Mouse (Mus musculus) mature B cell (primary cell): ENCODE measurements around the gene Cnn3.

Experiments
- in situ Hi-C: fragments of 300-500 bp; cut with MboI; formaldehyde crosslinking; loops from 2 replicates; pipeline ENCODE4 v1.14.3; 2019

Gene Cnn3

DNA sequence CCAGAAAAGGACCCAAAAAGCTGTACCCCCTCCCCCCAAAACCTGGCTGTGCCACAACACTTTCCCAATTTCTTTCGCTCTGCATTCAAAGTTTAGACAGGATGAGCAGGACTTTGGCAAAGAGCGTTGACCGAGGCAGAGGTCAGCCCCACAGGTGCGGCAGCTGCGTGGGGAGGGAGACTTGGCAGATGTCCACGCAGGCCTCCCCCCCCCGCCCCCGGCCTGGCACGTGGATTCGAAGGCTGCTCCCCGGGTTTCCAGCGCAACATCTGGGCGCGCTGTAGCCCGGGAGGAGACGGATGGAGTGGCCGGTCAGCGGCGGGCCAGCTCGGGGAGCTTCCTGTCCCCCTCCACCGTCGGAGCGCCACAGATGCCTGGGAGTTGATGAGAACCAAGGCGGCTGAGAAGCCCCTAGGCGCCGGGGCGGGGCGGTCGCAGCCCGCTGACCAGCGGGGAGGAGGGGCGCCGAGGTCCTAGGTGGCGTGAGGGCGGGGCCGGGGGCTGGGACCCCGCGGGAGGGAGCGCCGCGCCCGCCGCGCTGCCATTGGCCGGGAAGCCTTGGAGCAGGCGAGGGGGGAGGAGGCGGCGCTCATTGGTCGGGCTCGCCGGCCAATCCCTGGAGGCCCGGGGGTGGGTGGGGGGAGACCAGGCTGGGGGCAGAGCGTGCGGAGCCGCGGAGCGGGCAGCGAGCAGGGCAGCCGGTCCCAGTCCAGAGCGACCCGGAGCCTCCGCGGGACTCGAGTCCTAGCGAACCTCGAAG is at the start of gene Cnn3:
TSS of gene Cnn3 (plus strand) at position 637 of the 760 bp plus-strand sequence.
- in situ Hi-C loops: no loop called here

- in situ Hi-C loops: no loop called here
These were observed 47.3 kb upstream of the Cnn3 start for GRCm38 (mm10) chr3:121378708-121379612.

GRCm38 (mm10) chr3:121379699-121380098 is 46.6 kb upstream of the Cnn3 start:
- in situ Hi-C loops: no loop called here

DNA sequence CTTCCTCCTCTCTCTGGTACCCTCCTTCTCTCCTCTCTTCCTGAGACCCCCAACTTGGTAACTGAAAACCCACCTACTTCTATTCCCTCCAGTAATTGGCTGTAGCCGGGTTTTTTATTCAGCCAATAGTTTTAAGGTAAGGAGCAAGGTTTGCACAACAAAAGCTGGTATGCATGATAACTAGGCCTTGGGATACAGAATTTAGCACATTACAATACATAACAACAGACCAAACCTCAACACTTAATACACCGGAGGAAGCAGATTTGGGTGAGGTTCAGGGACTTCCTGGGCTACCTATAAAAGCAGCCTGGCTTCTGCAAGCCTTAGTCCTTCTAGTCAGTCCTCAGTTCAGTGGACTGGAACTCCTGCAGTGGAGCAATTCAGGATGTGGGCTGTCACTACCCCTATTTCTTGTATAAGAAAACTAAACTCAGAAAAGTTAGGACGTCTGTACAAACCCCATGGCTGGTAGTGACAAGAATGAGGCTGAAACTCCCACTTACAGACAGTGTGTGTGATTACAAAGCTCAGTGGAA is 38.8 kb upstream of the Cnn3 start:
- in situ Hi-C loops: no loop called here

GRCm38 (mm10) chr3:121389366-121389765 is 36.9 kb upstream of the Cnn3 start:
- in situ Hi-C loops: no loop called here

GRCm38 (mm10) chr3:121389860-121390530 is 36.3 kb upstream of the Cnn3 start:
- in situ Hi-C loops: no loop called here

DNA sequence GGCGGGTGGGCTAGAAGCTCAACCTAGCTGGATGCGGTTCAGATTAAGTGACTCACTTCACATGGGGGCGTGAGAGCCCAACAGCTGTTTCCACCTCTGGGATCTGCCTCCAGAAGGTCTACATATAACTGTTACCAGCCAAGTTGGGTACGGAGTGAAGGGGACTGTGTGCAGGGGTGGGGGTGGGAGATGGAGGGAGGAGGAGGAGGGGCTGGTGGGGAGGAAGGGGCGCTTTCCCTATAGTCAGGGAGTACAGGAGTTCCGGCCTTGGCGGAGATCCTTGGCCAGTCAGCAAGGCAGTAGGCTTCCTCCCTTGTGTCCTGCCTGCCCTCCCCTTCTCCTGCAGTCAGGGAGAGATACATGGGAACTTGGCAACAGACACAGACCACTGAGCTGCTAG is 35.6 kb upstream of the Cnn3 start:
- in situ Hi-C loops: no loop called here

DNA sequence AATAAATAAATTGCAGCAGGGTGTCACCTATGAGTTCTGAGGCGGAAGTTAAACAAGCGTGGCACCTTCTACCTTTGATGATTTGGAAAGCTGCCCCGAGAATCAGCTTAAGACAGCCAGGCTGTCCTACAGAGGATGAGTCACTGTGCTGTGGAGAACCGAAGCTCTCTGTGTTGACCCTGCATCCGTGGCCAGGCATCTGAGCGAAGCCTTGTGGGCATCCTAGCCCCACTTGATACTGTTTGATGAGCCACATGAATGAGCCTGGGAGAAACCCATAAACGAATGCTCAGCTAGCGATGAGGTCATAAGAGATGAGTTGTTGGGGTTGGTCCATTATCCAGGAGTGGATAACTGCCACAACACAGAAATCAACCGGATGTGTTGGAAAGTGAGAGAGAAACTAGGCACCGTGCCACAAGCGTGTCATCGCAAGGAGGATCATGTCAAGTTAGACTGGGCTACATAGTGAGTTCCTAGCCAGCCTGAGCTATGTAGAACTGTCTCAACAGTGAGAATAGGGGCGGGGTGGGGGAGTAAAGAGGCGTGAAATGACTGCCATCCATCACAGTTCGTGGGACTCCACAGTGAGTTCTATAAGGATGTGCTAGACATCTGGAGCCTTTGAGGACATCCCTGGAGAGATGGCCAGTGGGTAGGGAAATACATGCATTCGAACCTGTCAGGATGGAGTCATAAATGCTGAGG is 30.6 kb upstream of the Cnn3 start:
- in situ Hi-C loops: no loop called here

- in situ Hi-C loops: no loop called here
These were observed 29.7 kb upstream of the Cnn3 start for GRCm38 (mm10) chr3:121396561-121396960.

DNA sequence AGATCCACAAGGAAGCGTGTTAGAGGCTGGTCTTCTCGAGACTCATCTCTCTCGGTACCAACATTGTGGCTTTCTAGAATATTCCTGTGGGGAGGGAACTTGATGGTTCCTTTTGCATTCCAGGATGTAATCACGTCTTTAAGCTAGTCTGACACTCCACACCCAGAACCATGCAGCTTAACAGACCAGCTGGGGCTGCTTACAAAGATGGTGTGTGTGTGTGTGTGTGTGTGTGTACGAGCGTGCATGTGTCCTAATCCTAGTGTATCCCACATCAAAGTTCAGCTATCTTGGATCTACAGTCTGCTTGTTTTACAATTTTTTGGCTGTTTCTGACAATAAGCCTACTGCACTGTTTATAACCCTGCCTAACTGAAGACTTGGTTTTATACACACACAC is 29.3 kb upstream of the Cnn3 start:
- in situ Hi-C loops: no loop called here

DNA sequence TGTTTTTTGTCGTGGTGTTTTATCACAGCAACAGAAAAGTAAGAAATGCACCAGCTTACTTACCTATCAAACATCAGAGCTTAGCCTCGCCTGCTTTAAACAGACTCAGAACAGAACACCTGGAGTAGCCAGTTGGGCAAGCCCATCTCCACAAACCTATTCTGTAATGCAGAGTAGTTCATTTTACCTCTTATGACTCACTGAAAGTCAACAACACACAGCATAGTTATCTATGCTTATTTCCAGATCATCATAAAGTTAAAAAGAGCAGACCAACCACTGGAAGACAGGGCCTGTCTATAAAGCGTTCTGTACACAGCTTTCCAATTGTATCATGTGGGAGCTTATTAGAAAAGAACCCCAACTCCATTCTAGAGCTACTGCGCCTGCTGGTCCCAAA is 24.9 kb upstream of the Cnn3 start:
- in situ Hi-C loops: no loop called here

DNA sequence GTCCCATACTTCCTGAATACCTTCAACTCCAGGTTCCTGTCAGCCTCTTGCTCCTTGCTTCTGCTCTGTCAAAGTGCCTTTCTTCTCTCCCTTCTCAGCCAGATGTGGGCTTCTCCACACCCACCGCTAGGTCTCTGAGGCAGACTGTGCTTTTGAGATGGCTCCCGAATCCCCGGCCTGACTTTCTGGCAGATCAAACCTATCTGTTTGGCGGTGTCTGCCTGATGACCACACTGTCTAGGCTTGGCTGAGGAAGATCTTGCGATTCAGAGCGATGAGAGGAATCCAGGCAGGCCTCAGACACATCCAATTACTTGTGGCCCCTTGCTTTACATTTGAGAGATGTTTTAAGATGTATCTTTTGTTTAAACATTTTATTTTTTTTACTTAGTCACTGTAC is 24.2 kb upstream of the Cnn3 start:
- in situ Hi-C loops: no loop called here

GRCm38 (mm10) chr3:121403449-121403848 is 22.8 kb upstream of the Cnn3 start:
- in situ Hi-C loops: no loop called here

DNA sequence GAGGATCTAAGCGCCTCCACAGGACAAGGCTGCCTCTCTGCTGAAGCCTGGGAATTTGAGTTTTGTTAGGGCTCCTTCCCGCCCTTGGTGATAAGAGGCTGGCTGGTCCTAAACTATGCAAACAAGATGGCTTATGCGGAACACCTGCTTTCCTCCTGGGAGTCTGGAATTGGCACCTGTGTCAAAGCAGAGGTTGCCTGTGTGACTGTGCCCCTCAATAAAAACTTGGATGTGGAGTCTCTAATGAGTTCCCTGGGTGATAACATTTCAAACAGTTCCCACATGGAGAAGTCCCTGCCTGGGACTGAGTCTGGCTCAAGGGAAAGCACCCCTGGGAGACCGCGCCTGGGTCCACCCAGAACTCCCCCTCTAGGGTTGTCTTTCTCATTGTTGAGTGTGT is 21.2 kb upstream of the Cnn3 start:
- in situ Hi-C loops: no loop called here

- in situ Hi-C loops: no loop called here
These were observed 18.9 kb upstream of the Cnn3 start for GRCm38 (mm10) chr3:121407417-121407816.

DNA sequence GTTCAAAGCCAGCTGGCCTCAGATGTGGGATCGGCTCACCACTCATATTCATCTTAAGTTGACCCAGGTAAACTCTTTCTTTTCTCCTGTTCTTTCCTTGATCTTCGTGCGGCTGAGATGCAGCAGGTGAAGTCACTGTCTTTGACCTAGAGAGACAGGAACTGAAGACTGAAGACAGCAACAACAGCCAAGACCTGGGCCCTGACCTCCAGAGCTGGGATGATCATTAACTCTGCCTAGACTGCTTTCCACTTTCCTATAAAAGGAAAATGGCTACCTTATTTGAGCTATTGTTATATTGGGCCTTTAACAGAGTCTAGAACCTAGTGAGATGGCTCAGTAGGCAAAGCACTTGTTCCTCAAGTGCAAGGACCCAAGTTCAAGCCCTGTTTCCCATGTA is 17.9 kb upstream of the Cnn3 start:
- in situ Hi-C loops: no loop called here

GRCm38 (mm10) chr3:121411450-121411849 is 14.8 kb upstream of the Cnn3 start:
- in situ Hi-C loops: no loop called here

DNA sequence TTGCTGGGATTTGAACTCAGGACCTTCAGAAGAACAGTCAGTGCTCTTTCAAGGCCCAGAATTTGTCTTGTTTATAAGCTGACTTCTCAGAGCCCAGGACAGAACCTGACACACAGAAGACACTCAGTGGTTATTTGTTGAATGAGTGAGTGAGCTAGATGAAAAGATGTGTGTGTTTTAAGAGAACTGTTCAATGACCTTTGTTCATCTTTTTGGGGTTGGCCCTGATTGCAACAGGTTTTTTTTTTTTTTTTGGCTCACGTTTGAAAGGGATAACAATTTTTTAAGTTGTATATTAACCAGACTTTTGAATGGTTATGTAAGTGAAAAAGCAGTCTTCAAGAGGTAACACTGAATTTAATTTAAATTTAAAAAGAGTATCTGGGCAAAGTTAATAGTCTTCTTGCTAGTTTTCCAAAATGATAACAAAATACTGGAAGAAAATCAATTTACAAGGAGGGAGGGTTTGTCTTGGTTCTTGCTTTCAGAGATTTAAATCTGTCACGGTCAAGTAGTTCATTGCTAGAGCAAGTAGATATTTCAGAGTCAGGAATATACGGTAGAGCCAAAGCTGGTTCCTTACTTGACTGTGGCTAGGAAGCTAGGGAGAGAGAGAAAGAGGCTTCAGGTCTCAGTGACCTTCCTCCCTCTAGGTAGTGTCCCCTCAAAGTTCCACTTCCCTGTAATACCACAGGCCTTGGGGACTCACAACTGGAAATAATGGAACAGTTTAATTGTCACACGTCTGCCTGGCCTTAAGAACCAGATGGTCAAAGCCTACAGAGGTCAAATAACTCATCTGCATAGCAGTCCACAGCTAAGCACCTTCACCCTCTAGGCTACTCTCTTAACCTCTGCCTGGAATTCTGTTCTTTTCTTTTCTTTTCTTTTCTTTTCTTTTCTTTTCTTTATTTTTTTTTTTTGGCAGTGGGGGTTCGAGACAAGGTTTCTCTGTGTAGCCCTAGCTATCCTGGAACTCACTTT is 9.8 kb upstream of the Cnn3 start:
- in situ Hi-C loops: no loop called here

GRCm38 (mm10) chr3:121417379-121418250 is 8.7 kb upstream of the Cnn3 start:
- in situ Hi-C loops: no loop called here

GRCm38 (mm10) chr3:121418251-121418601 is 8.1 kb upstream of the Cnn3 start:
- in situ Hi-C loops: no loop called here
